Mouse (Mus musculus) 3T3-L1 (cell line): Measurements from ENCODE around the gene Smim24.

Experiments
- DNase-seq: peaks from one replicate; pipeline ENCODE4 v3.0.0-alpha.2; 2015; ENCODE audit warnings: low read depth, low spot score

The Smim24 gene

GRCm38 (mm10) chr10:81434361-81435263 is 41.8 kb downstream of the Smim24 start:
- no peak for DNase-seq

GRCm38 (mm10) chr10:81435436-81435835 is 42.6 kb downstream of the Smim24 start:
- DNase-seq: no peak

- DNase-seq: peak; percentile 40
Measured at GRCm38 (mm10) chr10:81441019-81441418, 48.2 kb downstream of the Smim24 start.
